Mouse (Mus musculus): Measurements from ENCODE around the gene Ntpcr. TPM values are rescaled to one million over a fixed set of nuclear protein-coding genes. Genes with fewer than 3 reads are reported as not detected.

Ntpcr gene
- polyA plus RNA-seq, 1 experiment from 2014 or later, result 32.3 TPM

DNA sequence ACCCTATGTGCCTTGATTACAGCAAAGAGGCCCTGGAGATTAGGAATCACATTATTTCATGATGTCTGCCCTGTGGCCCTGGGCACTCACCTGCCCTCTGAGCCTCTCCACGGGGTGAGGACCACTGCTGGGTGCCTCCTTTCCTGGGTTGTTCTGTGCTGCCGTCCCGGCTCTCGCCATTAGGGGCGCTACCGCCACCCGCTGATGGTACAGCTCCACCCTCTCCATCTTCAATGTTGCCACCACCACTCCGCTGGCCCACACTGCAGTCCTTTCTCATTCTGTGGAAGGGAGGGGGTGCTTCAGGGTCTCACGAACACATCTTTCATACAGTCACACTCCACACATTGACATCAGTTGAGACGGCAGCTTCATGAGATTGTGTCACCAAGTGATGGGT lies 29.3 kb downstream of the Ntpcr start:
- H3K4me1 ChIP-seq (replicated peaks; ENCODE audit: insufficient read depth, low read length), result 0 out of 2 replicates have a peak, but pooled peaks cover 4% of the 10 kb centered on the region
- H3K27ac ChIP-seq, result no peak overlapping the region
- peak; percentile 58 for TF ChIP-seq CTCF (IDR thresholded peaks at IDR 0.05; ENCODE audit: low read depth)
- H3K36me3 ChIP-seq (ENCODE audit: insufficient read depth, low read length), result no peaks in the 10 kb centered on the region
- no peaks in the 10 kb centered on the region for H3K27me3 ChIP-seq (ENCODE audit: insufficient read depth, low read length)
- no peak overlapping the region for H3K9ac ChIP-seq (ENCODE audit: low read depth, low read length)
- ATAC-seq (replicated peaks; ENCODE audit: low FRiP score, low read depth) (no peak), DNase-seq (ENCODE audit: low spot score) (no peak)
- H3K9me3 ChIP-seq (replicated peaks; ENCODE audit: low read length), result no peaks in the 10 kb centered on the region
- no peak overlapping the region for H3K4me3 ChIP-seq (replicated peaks; ENCODE audit: low read depth, low read length)
- H3K4me2 ChIP-seq (ENCODE audit: low read length), result no peak overlapping the region
- 47% methylated on average over 10 of the region's 10 CpGs for WGBS

DNA sequence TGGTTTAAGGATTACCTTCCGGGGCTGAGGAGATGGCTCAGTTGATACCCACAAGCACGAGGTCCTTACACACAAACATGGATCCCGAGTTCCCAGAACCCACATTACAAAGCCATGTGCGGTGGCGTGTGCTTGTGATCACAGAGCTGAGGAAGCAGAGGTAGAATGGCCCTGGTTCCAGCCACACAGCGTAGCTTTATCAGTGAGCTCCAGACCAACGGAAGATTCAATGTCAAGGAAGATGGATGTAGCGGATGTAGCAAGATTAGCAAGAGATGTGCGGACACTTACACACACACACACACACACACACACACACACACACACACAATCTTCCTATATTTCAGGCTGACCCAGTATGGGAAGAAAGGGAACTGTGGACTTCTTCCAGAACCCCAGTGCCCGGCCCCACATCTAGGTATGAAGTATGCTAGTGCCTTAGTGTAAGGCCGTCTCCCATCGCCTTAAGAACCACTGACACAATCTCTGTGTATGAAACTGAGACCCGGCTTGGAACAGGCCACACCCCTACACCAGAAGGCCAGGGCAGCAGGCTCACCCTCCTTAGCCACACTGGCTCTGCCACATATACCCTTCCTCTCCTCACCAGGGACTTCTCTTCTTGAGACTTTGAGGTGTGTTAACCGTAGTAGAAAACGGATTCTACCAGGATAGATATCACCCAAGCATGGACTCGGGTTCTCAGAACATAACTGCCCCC lies 33.5 kb downstream of the Ntpcr start:
- Histone ChIP-seq H3K4me3 (replicated peaks; ENCODE audit: low read depth, low read length) (no peak overlapping the region), H3K9ac (ENCODE audit: low read depth, low read length) (no peak overlapping the region), H3K36me3 (ENCODE audit: insufficient read depth, low read length) (no peaks in the 10 kb centered on the region), H3K9me3 (replicated peaks; ENCODE audit: low read length) (no peaks in the 10 kb centered on the region), H3K27me3 (ENCODE audit: insufficient read depth, low read length) (no peaks in the 10 kb centered on the region), H3K4me1 (replicated peaks; ENCODE audit: insufficient read depth, low read length) (no peaks in the 10 kb centered on the region), H3K4me2 (ENCODE audit: low read length) (no peak overlapping the region), H3K27ac (no peak overlapping the region)
- DNase-seq (ENCODE audit: low spot score) (no peak), ATAC-seq (replicated peaks; ENCODE audit: low FRiP score, low read depth) (no peak)
- WGBS, result 89% methylated on average over 16 of the region's 16 CpGs
- TF ChIP-seq CTCF (IDR thresholded peaks at IDR 0.05; ENCODE audit: low read depth), result no peak

DNA sequence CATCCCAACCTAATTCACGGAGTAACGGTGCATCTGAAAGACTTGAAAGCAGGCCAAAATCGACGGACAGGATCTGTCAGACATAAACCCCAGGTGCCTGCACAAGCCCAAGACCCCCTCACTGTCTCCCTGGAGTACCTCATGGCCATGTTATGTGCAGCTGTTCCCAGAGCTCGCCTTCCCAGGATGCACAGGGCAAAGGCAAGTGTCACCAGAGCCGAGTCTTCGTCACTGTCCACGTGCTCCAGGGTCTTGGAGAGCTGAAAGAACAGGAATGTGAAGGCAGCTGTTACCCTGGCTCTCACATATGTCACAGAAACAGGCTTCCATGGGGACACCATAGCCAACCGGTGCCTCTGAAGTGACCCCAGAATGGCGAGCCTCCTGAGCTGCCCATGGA lies 38.3 kb downstream of the Ntpcr start:
- 77% methylated on average over 10 of the region's 10 CpGs for WGBS

GRCm38 (mm10) chr8:125772300-125772699 lies 42.5 kb downstream of the Ntpcr start:
- H3K4me2 ChIP-seq (ENCODE audit: low read length), result no peak overlapping the region

More for the DNA sequence above, 38.3 kb downstream of the Ntpcr start:
- Histone ChIP-seq H3K4me2 (ENCODE audit: low read length) (no peak overlapping the region), H3K4me3 (replicated peaks; ENCODE audit: low read depth, low read length) (no peak overlapping the region), H3K27ac (no peak overlapping the region), H3K36me3 (ENCODE audit: insufficient read depth, low read length) (no peaks in the 10 kb centered on the region), H3K9me3 (replicated peaks; ENCODE audit: low read length) (no peaks in the 10 kb centered on the region), H3K9ac (ENCODE audit: low read depth, low read length) (no peak overlapping the region), H3K4me1 (replicated peaks; ENCODE audit: insufficient read depth, low read length) (no peaks in the 10 kb centered on the region), H3K27me3 (ENCODE audit: insufficient read depth, low read length) (no peaks in the 10 kb centered on the region)
- TF ChIP-seq CTCF (IDR thresholded peaks at IDR 0.05; ENCODE audit: low read depth), result no peak
- DNase-seq (ENCODE audit: low spot score) (no peak), ATAC-seq (replicated peaks; ENCODE audit: low FRiP score, low read depth) (no peak)

GRCm38 (mm10) chr8:125773281-125773803 lies 43.6 kb downstream of the Ntpcr start:
- H3K27ac ChIP-seq, result no peak overlapping the region
- DNase-seq (ENCODE audit: low spot score) (no peak), ATAC-seq (replicated peaks; ENCODE audit: low FRiP score, low read depth) (no peak)
- no peaks in the 10 kb centered on the region for H3K27me3 ChIP-seq (ENCODE audit: insufficient read depth, low read length)
- no peak overlapping the region for H3K4me3 ChIP-seq (replicated peaks; ENCODE audit: low read depth, low read length)
- no peak overlapping the region for H3K9ac ChIP-seq (ENCODE audit: low read depth, low read length)
- H3K4me2 ChIP-seq (ENCODE audit: low read length), result no peak overlapping the region
- TF ChIP-seq CTCF (IDR thresholded peaks at IDR 0.05; ENCODE audit: low read depth), result no peak
- H3K36me3 ChIP-seq (ENCODE audit: insufficient read depth, low read length), result no peaks in the 10 kb centered on the region
- H3K9me3 ChIP-seq (replicated peaks; ENCODE audit: low read length), result no peaks in the 10 kb centered on the region
- WGBS, result 71% methylated on average over 7 of the region's 7 CpGs
- H3K4me1 ChIP-seq (replicated peaks; ENCODE audit: insufficient read depth, low read length), result no peaks in the 10 kb centered on the region; the same call in 1 of the 2 replicates

More at GRCm38 (mm10) chr8:125772300-125772699, 42.5 kb downstream of the Ntpcr start:
- no peak for TF ChIP-seq CTCF (IDR thresholded peaks at IDR 0.05; ENCODE audit: low read depth)
- ATAC-seq (replicated peaks; ENCODE audit: low FRiP score, low read depth) (no peak), DNase-seq (ENCODE audit: low spot score) (no peak)
- no peak overlapping the region for H3K27ac ChIP-seq
- no peak overlapping the region for H3K9ac ChIP-seq (ENCODE audit: low read depth, low read length)
- WGBS, result 56% methylated on average over 2 of the region's 2 CpGs
- H3K36me3 ChIP-seq (ENCODE audit: insufficient read depth, low read length), result no peaks in the 10 kb centered on the region
- no peaks in the 10 kb centered on the region; the same call in 1 of the 2 replicates for H3K4me1 ChIP-seq (replicated peaks; ENCODE audit: insufficient read depth, low read length)
- H3K27me3 ChIP-seq (ENCODE audit: insufficient read depth, low read length), result no peaks in the 10 kb centered on the region
- no peak overlapping the region for H3K4me3 ChIP-seq (replicated peaks; ENCODE audit: low read depth, low read length)
- no peaks in the 10 kb centered on the region for H3K9me3 ChIP-seq (replicated peaks; ENCODE audit: low read length)

DNA sequence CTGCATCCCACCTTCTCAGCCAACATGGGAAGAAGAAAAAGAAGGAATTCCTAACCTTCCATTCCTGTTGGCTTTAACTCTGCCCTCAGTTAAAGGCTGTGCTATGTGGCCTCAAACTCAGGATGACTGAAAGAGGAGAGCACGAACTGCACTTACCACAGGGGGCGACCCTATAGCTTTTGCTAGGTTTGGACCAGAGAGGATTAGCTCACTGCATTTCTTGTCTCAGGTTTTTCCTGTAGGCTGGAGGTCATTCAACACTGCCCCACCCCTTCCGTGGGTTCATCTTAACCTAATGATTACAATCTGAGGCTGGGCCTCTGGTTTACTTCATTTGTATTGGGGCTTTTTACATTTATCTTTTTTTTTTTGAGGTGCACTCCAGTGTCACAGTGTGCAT lies 45.3 kb downstream of the Ntpcr start:
- 60% methylated on average over 3 of the region's 3 CpGs for WGBS
- no peaks in the 10 kb centered on the region for H3K9me3 ChIP-seq (replicated peaks; ENCODE audit: low read length)
- H3K9ac ChIP-seq (ENCODE audit: low read depth, low read length), result no peak overlapping the region
- no peak overlapping the region for H3K4me3 ChIP-seq (replicated peaks; ENCODE audit: low read depth, low read length)
- no peak overlapping the region for H3K4me2 ChIP-seq (ENCODE audit: low read length)
- no peak overlapping the region for H3K27ac ChIP-seq
- TF ChIP-seq CTCF (IDR thresholded peaks at IDR 0.05; ENCODE audit: low read depth), result no peak
- ATAC-seq (replicated peaks; ENCODE audit: low FRiP score, low read depth) (no peak), DNase-seq (ENCODE audit: low spot score) (no peak)
- H3K27me3 ChIP-seq (ENCODE audit: insufficient read depth, low read length), result no peaks in the 10 kb centered on the region
- H3K36me3 ChIP-seq (ENCODE audit: insufficient read depth, low read length), result no peaks in the 10 kb centered on the region
- peaks cover 5% of the 10 kb centered on the region; the same call in 1 of the 2 replicates for H3K4me1 ChIP-seq (replicated peaks; ENCODE audit: insufficient read depth, low read length)
